Mouse (Mus musculus) cerebellum, adult 2 months (tissue): Measurements from ENCODE around the gene Lefty1.

Experiments used
- CTCF ChIP-seq: fragments of 200-500 bp; IDR thresholded peaks from 2 replicates; pipeline ENCODE4 v1.5.1; 2011; ENCODE audit warnings: low read depth, mild to moderate bottlenecking, control low read depth, low read length, moderate library complexity, borderline replicate concordance; ENCODE audit not compliant: insufficient read depth
- POLR2A ChIP-seq: fragments of 200-500 bp; IDR thresholded peaks from 2 replicates; pipeline ENCODE4 v1.6.1; 2011; ENCODE audit warnings: low read length, control low read depth, borderline replicate concordance; ENCODE audit not compliant: insufficient read depth

DNA sequence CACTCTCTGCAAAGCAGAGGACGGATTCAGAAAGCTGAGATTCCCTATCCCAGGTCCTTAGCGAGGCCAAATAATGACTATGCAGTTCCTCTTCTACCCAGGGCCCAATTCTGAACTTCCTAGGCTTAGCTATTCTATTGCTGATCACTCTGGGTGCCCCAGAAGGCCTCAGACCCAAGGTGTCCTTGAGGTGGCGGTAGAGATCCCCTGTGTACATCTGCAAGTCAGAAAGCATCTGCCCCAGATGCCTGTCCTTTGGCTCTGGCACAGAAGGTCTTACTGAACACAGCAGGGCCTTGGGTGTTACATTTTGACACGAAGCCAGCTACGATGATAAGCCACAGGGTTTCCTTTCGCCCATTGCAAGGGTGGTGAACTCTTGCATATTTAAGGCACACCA, 45.0 kb upstream of the Lefty1 start:
- TF ChIP-seq POLR2A (no peak), CTCF (no peak)
